Mouse (Mus musculus): ENCODE data around the gene Creb5. TPM values are rescaled to one million over a fixed set of nuclear protein-coding genes. Genes with fewer than 3 reads are reported as not detected.

The Creb5 gene
- polyA plus RNA-seq, 1 experiment from 2014 or later: 0.28 TPM

DNA sequence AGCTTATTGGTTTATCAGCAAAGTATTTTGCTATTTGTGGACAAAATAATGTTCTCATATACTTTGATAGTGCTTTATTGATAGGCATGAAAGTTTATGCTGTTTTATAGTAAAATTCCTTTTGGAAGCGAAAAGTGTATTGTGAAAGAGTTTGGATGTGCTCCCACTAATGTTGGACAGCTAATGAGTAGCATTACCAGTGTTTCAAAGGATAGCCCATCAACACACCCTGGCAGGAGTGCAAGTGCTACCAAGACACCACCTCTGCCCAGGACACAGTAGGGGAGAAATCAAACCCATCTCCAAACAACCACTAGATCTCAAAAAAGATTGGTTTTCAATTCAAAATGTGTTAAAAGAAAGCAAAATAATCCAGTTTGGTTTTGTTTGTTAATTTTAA lies 403.9 kb downstream of the Creb5 start:
- H3K4me2 ChIP-seq: no peak overlapping the region
- no peak overlapping the region for H3K9ac ChIP-seq
- no peaks in the 10 kb centered on the region for H3K36me3 ChIP-seq
- DNase-seq (no peak), ATAC-seq (ENCODE audit: low read depth) (no peak)
- no peak overlapping the region for H3K27ac ChIP-seq
- no peaks in the 10 kb centered on the region for H3K4me1 ChIP-seq (replicated peaks)
- 49% methylated on average over 1 of the region's 1 CpGs for WGBS (ENCODE audit: insufficient replicate concordance)
- H3K4me3 ChIP-seq (replicated peaks): no peak overlapping the region
- no peaks in the 10 kb centered on the region for H3K27me3 ChIP-seq
- no peaks in the 10 kb centered on the region for H3K9me3 ChIP-seq (replicated peaks)

DNA sequence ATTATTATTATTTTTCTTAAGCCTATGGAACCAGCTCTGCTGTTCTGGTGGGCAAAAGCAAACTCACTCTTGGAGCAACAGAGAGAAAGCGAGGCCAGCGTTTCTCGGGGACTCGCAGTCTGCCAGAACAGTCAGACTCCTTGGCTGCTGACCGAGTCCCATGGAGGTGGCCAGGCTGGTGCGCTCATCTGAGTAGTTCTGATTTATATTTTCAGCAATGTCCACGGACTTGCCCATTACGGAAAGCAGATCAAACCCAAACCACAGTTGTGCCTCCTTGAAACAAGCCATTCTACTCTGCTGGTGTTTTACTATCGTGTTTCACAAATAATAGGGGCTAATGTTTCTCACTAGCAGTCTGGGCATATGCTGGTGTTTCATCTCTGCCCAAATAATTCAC lies 408.1 kb downstream of the Creb5 start:
- no peak overlapping the region for H3K4me3 ChIP-seq (replicated peaks)
- no peaks in the 10 kb centered on the region for H3K9me3 ChIP-seq (replicated peaks)
- ATAC-seq (ENCODE audit: low read depth) (no peak), DNase-seq (no peak)
- no peak overlapping the region for H3K4me2 ChIP-seq
- 66% methylated on average over 9 of the region's 9 CpGs for WGBS (ENCODE audit: insufficient replicate concordance)
- H3K36me3 ChIP-seq: no peaks in the 10 kb centered on the region
- H3K27me3 ChIP-seq: no peaks in the 10 kb centered on the region
- no peaks in the 10 kb centered on the region for H3K4me1 ChIP-seq (replicated peaks)
- no peak overlapping the region for H3K27ac ChIP-seq
- H3K9ac ChIP-seq: no peak overlapping the region

DNA sequence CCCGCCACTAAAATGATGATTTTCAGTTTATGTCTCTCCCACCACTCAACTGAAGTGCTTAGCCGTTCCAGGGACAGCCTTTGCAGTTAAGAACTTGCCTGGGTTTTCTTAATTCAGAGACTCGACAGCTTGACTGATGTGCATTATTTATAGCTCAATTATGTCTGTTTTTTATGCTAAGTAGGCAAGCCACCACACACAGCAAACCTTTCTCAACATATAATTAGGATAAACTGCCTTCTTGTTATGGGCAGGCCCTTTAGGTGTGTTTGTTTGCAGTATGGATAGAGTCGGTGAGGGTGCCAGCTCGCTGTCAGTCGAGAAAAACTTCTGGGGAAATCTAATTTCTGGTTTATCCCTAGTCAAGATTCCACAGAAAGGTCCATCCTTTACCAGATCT lies 409.4 kb downstream of the Creb5 start:
- Histone ChIP-seq H3K9me3 (replicated peaks) (no peaks in the 10 kb centered on the region), H3K4me2 (no peak overlapping the region), H3K4me3 (replicated peaks) (no peak overlapping the region), H3K27me3 (no peaks in the 10 kb centered on the region), H3K36me3 (no peaks in the 10 kb centered on the region), H3K9ac (no peak overlapping the region), H3K27ac (no peak overlapping the region), H3K4me1 (replicated peaks) (no peaks in the 10 kb centered on the region)
- ATAC-seq (ENCODE audit: low read depth) (no peak), DNase-seq (no peak)
- 60% methylated on average over 6 of the region's 6 CpGs for WGBS (ENCODE audit: insufficient replicate concordance)

DNA sequence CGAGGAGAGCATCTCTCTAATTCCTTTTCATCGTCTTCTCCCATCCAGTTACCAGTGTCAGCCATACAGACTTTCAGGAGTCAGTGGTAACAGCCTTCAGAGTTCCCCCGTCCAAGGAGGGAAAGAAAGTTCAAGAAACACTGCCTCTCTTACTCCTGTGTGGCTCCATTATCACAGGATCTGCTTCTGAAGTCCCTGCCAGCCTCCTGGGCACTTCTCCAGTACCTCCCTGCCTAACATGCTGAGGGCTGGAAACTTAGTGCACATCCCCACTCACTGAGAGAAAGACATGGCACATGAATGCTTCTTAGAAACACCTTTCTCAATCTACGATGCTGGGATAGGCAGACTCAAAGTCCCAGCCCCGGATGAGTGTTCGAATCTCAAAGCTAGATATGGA lies 409.9 kb downstream of the Creb5 start:
- H3K27me3 ChIP-seq: no peaks in the 10 kb centered on the region
- H3K4me2 ChIP-seq: no peak overlapping the region
- 64% methylated on average over 6 of the region's 6 CpGs for WGBS (ENCODE audit: insufficient replicate concordance)
- H3K27ac ChIP-seq: no peak overlapping the region
- no peak overlapping the region for H3K4me3 ChIP-seq (replicated peaks)
- no peaks in the 10 kb centered on the region for H3K9me3 ChIP-seq (replicated peaks)
- H3K9ac ChIP-seq: no peak overlapping the region
- no peaks in the 10 kb centered on the region for H3K4me1 ChIP-seq (replicated peaks)
- ATAC-seq (ENCODE audit: low read depth) (no peak), DNase-seq (no peak)
- H3K36me3 ChIP-seq: no peaks in the 10 kb centered on the region

DNA sequence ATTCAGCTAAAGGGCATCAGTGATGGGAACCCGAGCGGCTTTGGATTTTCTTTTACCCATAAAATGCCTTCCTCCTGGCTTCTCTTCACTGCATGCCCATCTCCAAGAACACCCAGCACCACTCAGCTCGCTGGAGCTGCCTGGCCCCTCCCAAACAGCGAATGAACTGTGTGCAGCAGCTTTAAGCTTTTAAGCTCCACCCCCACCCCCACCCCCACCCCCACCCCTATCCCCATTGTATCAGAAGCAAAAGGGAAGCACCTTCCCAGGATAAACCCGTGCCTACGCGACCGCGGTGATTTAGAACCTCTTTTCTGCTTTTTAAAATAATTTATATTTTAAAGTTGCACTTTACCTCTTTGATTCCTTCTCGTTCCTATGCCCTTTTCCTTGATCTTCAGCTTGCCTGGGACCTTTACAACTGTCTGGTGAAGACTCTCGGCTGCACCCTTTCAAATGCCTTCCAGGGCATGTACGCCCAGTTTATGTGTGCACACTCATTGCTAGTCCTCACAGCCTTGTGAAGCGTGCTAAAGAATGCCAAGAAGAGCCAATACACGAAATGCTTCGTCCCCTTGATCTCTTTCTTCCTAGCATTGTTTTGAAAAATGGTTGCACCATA lies 411.2 kb downstream of the Creb5 start:
- DNase-seq (no peak), ATAC-seq (ENCODE audit: low read depth) (no peak)

DNA sequence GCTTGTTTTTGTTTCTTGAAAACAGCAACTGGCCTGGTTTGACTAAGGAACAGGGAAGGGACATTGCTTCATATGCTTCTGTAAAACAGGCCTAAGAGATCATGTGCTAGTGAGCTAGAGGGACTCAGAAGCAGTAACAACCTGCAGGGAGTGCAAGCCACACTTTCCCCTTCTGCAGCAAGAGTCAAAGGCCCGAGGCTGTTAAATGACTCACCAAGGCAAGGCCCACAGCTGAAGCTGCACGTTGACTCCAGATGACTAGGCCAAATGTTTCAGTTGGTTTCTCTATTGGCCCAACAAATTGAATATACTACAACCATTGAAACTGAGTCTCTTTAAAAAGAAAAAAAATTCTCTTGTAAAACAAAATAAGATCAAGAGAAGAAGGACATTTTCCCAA lies 417.4 kb downstream of the Creb5 start:
- DNase-seq: no peak
- no peak overlapping the region for H3K4me3 ChIP-seq (replicated peaks)
- no peak overlapping the region for H3K9ac ChIP-seq
- WGBS (ENCODE audit: insufficient replicate concordance): 18% methylated on average over 2 of the region's 2 CpGs
- no peaks in the 10 kb centered on the region for H3K27me3 ChIP-seq
- H3K4me1 ChIP-seq (replicated peaks): no peaks in the 10 kb centered on the region
- ATAC-seq (ENCODE audit: low read depth): no peak
- H3K9me3 ChIP-seq (replicated peaks): no peaks in the 10 kb centered on the region
- H3K36me3 ChIP-seq: no peaks in the 10 kb centered on the region
- no peak overlapping the region for H3K27ac ChIP-seq
- no peak overlapping the region for H3K4me2 ChIP-seq

More for the DNA sequence above, 411.2 kb downstream of the Creb5 start:
- H3K4me2 ChIP-seq: no peak overlapping the region
- H3K27ac ChIP-seq: no peak overlapping the region
- H3K4me1 ChIP-seq (replicated peaks): no peaks in the 10 kb centered on the region
- 15% methylated on average over 15 of the region's 15 CpGs for WGBS (ENCODE audit: insufficient replicate concordance)
- no peak overlapping the region for H3K4me3 ChIP-seq (replicated peaks)
- H3K36me3 ChIP-seq: no peaks in the 10 kb centered on the region
- no peaks in the 10 kb centered on the region for H3K9me3 ChIP-seq (replicated peaks)
- H3K9ac ChIP-seq: no peak overlapping the region
- no peaks in the 10 kb centered on the region for H3K27me3 ChIP-seq

DNA sequence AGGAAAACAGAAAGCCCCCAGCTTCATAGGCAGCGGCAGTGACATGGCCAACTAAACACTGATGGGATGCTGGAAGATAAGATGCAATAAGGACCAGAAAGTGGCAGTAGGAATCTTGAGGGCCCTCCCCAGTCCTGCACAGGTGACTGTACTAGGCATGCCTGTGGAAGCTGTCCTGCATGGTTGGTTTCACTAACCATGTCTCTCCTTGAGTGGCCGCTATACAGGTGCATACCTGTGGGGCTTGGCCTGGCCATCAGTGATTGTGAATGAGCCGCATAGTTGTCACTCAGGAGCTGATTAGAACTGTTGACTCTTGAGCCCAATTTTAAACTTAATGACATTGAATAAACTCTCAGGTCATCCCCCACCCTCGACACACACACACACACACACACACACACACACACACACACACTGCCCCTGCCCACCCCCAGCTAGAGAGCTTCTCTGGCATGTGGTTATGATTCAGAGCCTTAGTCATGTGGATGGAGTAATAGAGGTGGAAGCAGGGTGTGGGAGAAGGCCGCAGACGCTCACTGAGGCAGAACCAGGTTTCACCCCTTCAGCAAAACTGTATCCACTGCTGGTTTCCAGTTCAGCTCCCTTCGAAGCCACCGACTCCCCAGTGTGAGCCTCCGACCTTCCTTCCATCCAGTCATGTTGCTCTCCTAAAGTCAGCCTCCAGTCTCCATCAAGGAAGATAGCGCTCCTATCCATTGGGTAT lies 419.7 kb downstream of the Creb5 start:
- Histone ChIP-seq H3K4me3 (replicated peaks) (no peak overlapping the region), H3K27me3 (no peaks in the 10 kb centered on the region), H3K9ac (no peak overlapping the region), H3K4me2 (no peak overlapping the region), H3K36me3 (no peaks in the 10 kb centered on the region), H3K9me3 (replicated peaks) (no peaks in the 10 kb centered on the region), H3K27ac (no peak overlapping the region), H3K4me1 (replicated peaks) (no peaks in the 10 kb centered on the region)
- WGBS (ENCODE audit: insufficient replicate concordance): 65% methylated on average over 10 of the region's 10 CpGs
- ATAC-seq (ENCODE audit: low read depth) (no peak), DNase-seq (no peak)

DNA sequence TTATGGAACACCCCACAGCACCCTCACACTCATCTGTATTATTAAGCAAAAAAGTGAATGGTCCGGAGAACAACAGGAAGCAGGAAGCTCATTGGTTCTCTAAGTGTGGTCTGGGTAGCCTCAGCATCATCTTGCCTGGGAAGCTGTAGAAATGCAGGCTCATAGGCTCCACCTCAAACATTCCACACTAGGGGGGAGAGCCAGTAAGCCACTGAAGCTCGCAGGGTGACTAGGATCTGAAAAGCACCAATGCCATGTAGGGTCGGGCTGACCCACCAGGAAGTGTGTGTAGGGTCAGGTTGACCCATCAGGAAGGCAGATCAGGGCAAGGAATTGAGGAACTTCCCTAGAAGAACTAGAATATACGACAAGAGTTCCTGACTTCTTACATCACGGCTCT lies 420.7 kb downstream of the Creb5 start:
- no peak overlapping the region for H3K27ac ChIP-seq
- H3K4me3 ChIP-seq (replicated peaks): no peak overlapping the region
- 13% methylated on average over 5 of the region's 5 CpGs for WGBS (ENCODE audit: insufficient replicate concordance)
- no peaks in the 10 kb centered on the region for H3K9me3 ChIP-seq (replicated peaks)
- no peak overlapping the region for H3K9ac ChIP-seq
- H3K27me3 ChIP-seq: no peaks in the 10 kb centered on the region
- ATAC-seq (ENCODE audit: low read depth): no peak
- no peak overlapping the region for H3K4me2 ChIP-seq
- DNase-seq: no peak
- H3K4me1 ChIP-seq (replicated peaks): no peaks in the 10 kb centered on the region
- H3K36me3 ChIP-seq: no peaks in the 10 kb centered on the region

DNA sequence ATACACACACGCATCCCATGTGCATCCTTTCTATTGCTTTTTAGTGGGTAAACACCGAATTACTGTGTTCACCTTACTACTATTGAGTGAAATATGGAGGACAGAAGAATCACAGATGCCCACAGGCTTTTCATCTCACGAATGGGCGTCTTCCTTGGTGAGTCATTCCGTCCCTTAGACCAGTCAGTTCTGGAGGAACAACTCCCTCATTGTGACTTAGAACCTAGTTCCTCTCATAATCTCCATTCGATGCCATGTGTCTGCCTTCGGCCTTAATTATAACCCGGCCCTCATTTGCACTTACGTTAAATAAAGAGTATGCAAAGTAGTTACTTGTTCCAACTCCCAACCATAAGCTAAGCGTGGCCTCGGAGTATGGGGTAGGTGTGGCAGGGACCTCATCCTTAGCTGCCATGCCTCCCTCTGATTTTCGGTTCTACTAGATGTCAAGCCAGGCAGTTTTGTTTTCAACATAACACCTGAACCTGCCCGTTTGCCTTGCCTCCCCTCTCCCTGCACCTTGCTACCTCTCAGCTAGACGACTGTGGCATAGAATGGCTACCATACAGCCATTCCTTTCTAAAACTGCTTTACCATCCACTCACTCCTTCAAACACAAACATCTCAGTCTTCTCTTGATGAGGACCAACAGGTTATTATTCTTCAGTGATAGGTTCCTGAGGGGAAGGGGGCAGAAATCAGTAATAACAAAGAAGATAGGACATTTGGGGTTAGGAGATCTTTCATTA lies 422.8 kb downstream of the Creb5 start:
- no peak overlapping the region for H3K9ac ChIP-seq
- H3K4me2 ChIP-seq: no peak overlapping the region
- no peaks in the 10 kb centered on the region for H3K9me3 ChIP-seq (replicated peaks)
- DNase-seq (no peak), ATAC-seq (ENCODE audit: low read depth) (no peak)
- H3K27ac ChIP-seq: no peak overlapping the region
- no peaks in the 10 kb centered on the region for H3K4me1 ChIP-seq (replicated peaks)
- no peaks in the 10 kb centered on the region for H3K27me3 ChIP-seq
- WGBS (ENCODE audit: insufficient replicate concordance): 68% methylated on average over 14 of the region's 14 CpGs
- H3K36me3 ChIP-seq: no peaks in the 10 kb centered on the region
- H3K4me3 ChIP-seq (replicated peaks): no peak overlapping the region

DNA sequence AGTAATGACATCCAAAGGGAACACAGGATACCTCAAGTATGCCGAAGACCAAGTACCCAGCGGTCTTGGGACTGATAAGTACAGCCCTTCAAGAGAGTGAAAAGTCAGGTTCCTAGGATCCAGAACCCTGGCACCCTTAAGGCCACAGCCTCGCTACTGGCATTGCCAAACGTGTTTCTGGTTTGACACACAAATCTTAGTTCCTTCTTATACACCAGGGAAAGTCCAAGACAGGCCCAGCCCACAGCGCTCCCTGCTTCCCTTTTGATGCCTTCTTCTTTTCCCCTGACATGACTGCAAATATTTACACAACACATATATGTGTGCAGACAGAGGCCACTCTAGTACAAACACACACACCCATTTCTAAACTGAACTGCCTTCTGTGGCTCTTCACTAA lies 423.5 kb downstream of the Creb5 start:
- 64% methylated on average over 5 of the region's 5 CpGs for whole genome bisulfite sequencing (ENCODE audit: insufficient replicate concordance)
- DNase-seq (no peak), ATAC-seq (ENCODE audit: low read depth) (no peak)
- Histone ChIP-seq H3K36me3 (no peaks in the 10 kb centered on the region), H3K4me3 (replicated peaks) (no peak overlapping the region), H3K4me1 (replicated peaks) (no peaks in the 10 kb centered on the region), H3K27me3 (no peaks in the 10 kb centered on the region), H3K9me3 (replicated peaks) (no peaks in the 10 kb centered on the region), H3K27ac (no peak overlapping the region), H3K4me2 (no peak overlapping the region), H3K9ac (no peak overlapping the region)

DNA sequence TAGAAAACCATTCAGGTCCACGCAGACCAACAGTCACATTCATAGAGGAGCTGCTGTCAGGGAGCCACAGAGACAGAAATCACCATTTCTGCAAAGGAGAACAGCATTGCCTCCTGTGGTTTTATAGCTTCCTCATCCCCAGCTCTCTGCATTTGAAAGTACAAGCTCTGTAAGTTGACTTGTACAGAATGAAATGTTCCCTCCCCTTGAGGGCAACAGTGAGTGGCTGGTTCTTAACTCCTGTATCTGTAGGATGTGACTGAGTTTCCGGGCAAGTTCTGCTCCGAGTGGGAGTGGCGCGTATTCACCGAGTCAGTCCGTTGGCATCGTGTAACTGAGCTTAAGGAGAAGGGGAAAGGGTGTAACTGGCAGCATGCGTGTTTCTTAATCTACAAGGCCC lies 426.1 kb downstream of the Creb5 start:
- Histone ChIP-seq H3K4me3 (replicated peaks) (no peak overlapping the region), H3K27ac (no peak overlapping the region), H3K27me3 (no peaks in the 10 kb centered on the region), H3K4me2 (no peak overlapping the region), H3K4me1 (replicated peaks) (no peaks in the 10 kb centered on the region), H3K9me3 (replicated peaks) (no peaks in the 10 kb centered on the region), H3K36me3 (no peaks in the 10 kb centered on the region), H3K9ac (no peak overlapping the region)
- ATAC-seq (ENCODE audit: low read depth): no peak
- WGBS (ENCODE audit: insufficient replicate concordance): 54% methylated on average over 9 of the region's 9 CpGs
- DNase-seq: no peak

Measured in liver, embryonic 13.5 days (tissue).